ENCODE assay signal across 8 mouse cellular contexts in genomic region chr12:107998746-107999145, GRCm38 (mm10). TPM values are rescaled to one million over a fixed set of nuclear protein-coding genes. Genes with fewer than 3 reads are reported as not detected.
DNase-seq lines count a peak whose midpoint lies in the region; ATAC-seq and TF ChIP-seq lines count a peak whose summit lies in the region.

No protein-coding gene starts in this region.

- peak overlapping the region; percentile 99 for H3K4me3 ChIP-seq in forebrain, embryonic 13.5 days
- peak overlapping the region; percentile 79 for H3K4me3 ChIP-seq in layer of hippocampus, adult 2 months
- no peak overlapping the region for H3K4me3 ChIP-seq in lung, embryonic 16.5 days (ENCODE audit: low read length)

- peak overlapping the region; percentile 79 for H3K4me2 ChIP-seq in forebrain, embryonic 13.5 days
- H3K4me2 ChIP-seq in lung, embryonic 16.5 days (ENCODE audit: low read depth, low read length): 0 out of 2 replicates have a peak overlapping the region, but pooled peaks have one; percentile 16

- ATAC-seq in forebrain, embryonic 13.5 days: 0 out of 2 replicates have a peak, but pooled peaks have one; percentile 33
- ATAC-seq in hematopoietic stem cell, adult 5-6 weeks (replicated peaks in 1 of 2; ENCODE audit: insufficient read depth in 1 of 2, low FRiP score in 2 of 2, low TSS enrichment in 1 of 2, low read depth in 1 of 2, poor library complexity in 2 of 2, severe bottlenecking in 2 of 2): peak; percentile 79
- ATAC-seq in lung, embryonic 16.5 days (ENCODE audit: low read depth): 0 out of 2 replicates have a peak, but pooled peaks have one; percentile 34

- TF ChIP-seq CTCF in layer of hippocampus, adult 2 months (conservative IDR thresholded peaks at IDR 0.05): peak; percentile 99

- DNase-seq in CD8-positive naive resting alpha-beta T cell, adult 2 months (ENCODE audit: low read depth in 2 of 2, low spot score in 2 of 2): peak; percentile 87 to 90
- DNase-seq in c-Kit-positive CD71-negative TER-119-negative erythroid progenitor cells, embryonic 14.5 days (ENCODE audit: low read depth): peak; percentile 44
- DNase-seq in layer of hippocampus, adult 2 months (ENCODE audit: low spot score in 2 of 2): peak; percentile 83 to 90
- DNase-seq in ovary, postnatal 36 days (ENCODE audit: low spot score): peak; percentile 79
- DNase-seq in thymus, postnatal 10 days (ENCODE audit: low spot score in 2 of 2): peak; percentile 86 to 95

- H3K36me3 ChIP-seq in forebrain, embryonic 13.5 days (ENCODE audit: poor library complexity, severe bottlenecking): no peaks in the 10 kb centered on the region
- no peaks in the 10 kb centered on the region for H3K36me3 ChIP-seq in lung, embryonic 16.5 days (ENCODE audit: control insufficient read depth, insufficient read depth, low read length)

- no peaks in the 10 kb centered on the region for H3K27me3 ChIP-seq in forebrain, embryonic 13.5 days
- H3K27me3 ChIP-seq in lung, embryonic 16.5 days (ENCODE audit: control insufficient read depth, insufficient read depth, low read depth, low read length): peaks cover 58% of the 10 kb centered on the region

- WGBS in forebrain, embryonic 13.5 days: 1% methylated on average over 20 of the region's 20 CpGs
- 1% methylated on average over 20 of the region's 20 CpGs for WGBS in lung, embryonic 16.5 days

- peaks cover 74% of the 10 kb centered on the region for H3K4me1 ChIP-seq in forebrain, embryonic 13.5 days
- peaks cover 3% of the 10 kb centered on the region; the same call in 1 of the 2 replicates for H3K4me1 ChIP-seq in lung, embryonic 16.5 days (replicated peaks; ENCODE audit: control insufficient read depth, insufficient read depth, low read length)

- H3K9me3 ChIP-seq in forebrain, embryonic 13.5 days (replicated peaks): no peaks in the 10 kb centered on the region
- no peaks in the 10 kb centered on the region for H3K9me3 ChIP-seq in lung, embryonic 16.5 days (ENCODE audit: control insufficient read depth, low read length)

- H3K27ac ChIP-seq in forebrain, embryonic 13.5 days: peak overlapping the region; percentile 74
- H3K27ac ChIP-seq in layer of hippocampus, adult 2 months: peak overlapping the region; percentile 97
- H3K27ac ChIP-seq in lung, embryonic 16.5 days (ENCODE audit: low read length): no peak overlapping the region

- H3K9ac ChIP-seq in forebrain, embryonic 13.5 days: peak overlapping the region; percentile 100
- no peak overlapping the region for H3K9ac ChIP-seq in lung, embryonic 16.5 days (ENCODE audit: low read length)

RNA-seq across cellular contexts. Expression of gene Bcl11b, which starts 4.7 kb away (rescaled TPM):
- 53.5 and 61.1 TPM in 2 replicates for polyA plus RNA-seq in forebrain, embryonic 13.5 days (2015; fragmentation: Nextera tagmentation; extraction: Ambion mirVana)
- total RNA-seq in hematopoietic stem cell, adult 5-6 weeks (2017): 0.15 and 0.19 TPM in 2 replicates
- total RNA-seq in layer of hippocampus, adult 2 months (2021): 100 to 1,000 TPM; 144 to 145 TPM
- polyA plus RNA-seq in lung, embryonic 16.5 days (2015; fragmentation: Nextera tagmentation; extraction: Ambion mirVana): 2.1 and 2.8 TPM in 2 replicates

Comparison
In these comparisons a context has a peak if more than half of its experiments do, and no peak if none do; other contexts are left out.
1. RNA of gene Bcl11b, which starts 4.7 kb away (total RNA-seq): 144 to 145 TPM in layer of hippocampus, adult 2 months; 0.15 to 0.19 TPM in hematopoietic stem cell, adult 5-6 weeks; every median in the first group is over 100 times any median in the second.
2. Peak in every context shown above with its lines, with median percentiles within 50 percentile points of each other: DNase-seq and ATAC-seq.